In genomic region chr6:54880086-54880485, GRCm38 (mm10) we compare ENCODE assay signal across 11 mouse cellular contexts.
"Had no signal": no experiment of that assay in that cellular context is flagged by ENCODE, and none has a peak within 500 bp of the region (broad histone marks: within the 10 kb centered on the region; RNA-seq: fewer than 3 reads in every experiment).

No protein-coding gene starts in this region.

- H3K4me1 ChIP-seq: limb, embryonic 15.5 days; midbrain, embryonic 12.5 days; neural tube, embryonic 13.5 days had no signal

- H3K36me3 ChIP-seq: lung, embryonic 15.5 days; neural tube, embryonic 13.5 days had no signal

- DNase-seq: kidney, postnatal 36 days; layer of hippocampus, adult 9-11 months; layer of hippocampus, postnatal 36 days; lung, postnatal 14 days; right cerebral cortex, postnatal 14 days; thymus, postnatal 4 days had no signal

- H3K4me3 ChIP-seq: limb, embryonic 15.5 days; liver, embryonic 12.5 days; lung, embryonic 15.5 days; midbrain, embryonic 12.5 days; neural tube, embryonic 13.5 days had no signal

- H3K9ac ChIP-seq: limb, embryonic 15.5 days; liver, embryonic 12.5 days; lung, embryonic 15.5 days; midbrain, embryonic 12.5 days; neural tube, embryonic 13.5 days had no signal

- H3K27ac ChIP-seq: limb, embryonic 15.5 days; liver, embryonic 12.5 days; lung, embryonic 15.5 days; midbrain, embryonic 12.5 days; neural tube, embryonic 13.5 days had no signal

- H3K27me3 ChIP-seq: limb, embryonic 15.5 days; liver, embryonic 12.5 days; lung, embryonic 15.5 days; midbrain, embryonic 12.5 days; neural tube, embryonic 13.5 days had no signal
